Mouse (Mus musculus): ENCODE results near the gene Igf2r. TPM values are rescaled to one million over a fixed set of nuclear protein-coding genes. Genes with fewer than 3 reads are reported as not detected.

Igf2r gene
- total RNA-seq (2023) = 41.2 TPM

DNA sequence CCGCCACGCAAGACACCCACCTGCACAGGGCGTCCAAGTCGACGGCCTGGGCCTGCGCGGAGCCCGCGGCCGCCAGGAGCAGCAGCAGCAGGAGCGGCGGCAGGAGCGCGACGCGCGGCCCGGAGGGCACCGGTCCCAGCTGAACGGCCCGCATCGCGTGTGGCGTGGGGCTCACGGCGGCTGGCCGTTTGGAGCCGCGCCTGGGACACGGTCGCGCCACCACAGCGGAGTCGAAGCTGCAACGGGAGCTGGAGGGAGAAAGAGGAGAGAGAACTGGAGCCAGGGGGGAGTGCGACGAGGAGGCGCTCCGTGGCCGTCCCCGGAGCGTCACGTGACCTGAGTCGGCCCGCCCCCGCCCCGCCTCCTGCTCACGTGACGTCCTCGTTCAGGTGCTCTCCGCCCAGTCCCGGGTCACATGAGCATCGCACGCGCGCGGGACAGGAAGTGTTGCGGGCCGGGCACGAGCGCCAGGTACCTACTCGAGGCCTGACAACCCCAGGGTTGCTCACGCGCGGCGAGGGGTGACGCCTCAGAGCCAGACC is at the start of gene Igf2r:
TSS of gene Igf2r (minus strand) at position 285 of the 542 bp plus-strand sequence.

DNA sequence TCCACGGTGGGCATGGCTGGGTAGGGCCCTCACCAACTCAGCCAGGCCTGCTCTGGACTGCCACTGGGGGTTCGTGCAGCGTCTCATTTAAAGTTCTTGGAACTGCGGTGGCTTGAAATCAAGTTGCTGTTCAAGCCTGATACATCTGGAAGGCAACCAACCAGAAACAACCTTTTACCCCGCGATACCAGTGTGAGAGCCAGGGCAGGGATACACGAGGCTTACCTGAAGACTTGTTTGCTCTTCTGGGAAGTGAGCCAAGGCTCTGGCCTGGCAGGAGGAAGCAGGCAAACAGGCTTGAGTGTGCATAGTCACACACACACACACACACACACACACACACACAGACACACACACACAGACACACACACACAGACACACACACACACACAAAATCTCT is 93.8 kb downstream of the Igf2r start, which contains the start of gene Slc22a1:
TSS of gene Slc22a1 (minus strand) at position 184 of the 400 bp plus-strand sequence.

Other genes with a start within 250 kb of the Igf2r start
- not detected for gene Slc22a2, start 185.5 kb downstream of the Igf2r start, total RNA-seq (2023)
- not detected for gene Slc22a1, start 93.8 kb downstream of the Igf2r start, total RNA-seq (2023)
- not detected for gene Mas1, start 98.5 kb upstream of the Igf2r start, total RNA-seq (2023)
- gene Mrgprh, start 106.4 kb upstream of the Igf2r start, total RNA-seq (2023) = not detected
- 3.3 TPM for gene Pnldc1, start 140.6 kb upstream of the Igf2r start, total RNA-seq (2023)
- gene Tcp1, start 146.0 kb upstream of the Igf2r start, total RNA-seq (2023) = 181 TPM
- gene Mrpl18, start 146.7 kb upstream of the Igf2r start, total RNA-seq (2023) = 46.6 TPM
- 0.50 TPM for gene Acat3, start 170.9 kb upstream of the Igf2r start, total RNA-seq (2023)
- gene Acat2, start 191.1 kb upstream of the Igf2r start, total RNA-seq (2023) = 23.7 TPM
- 114 TPM for gene Wtap, start 224.5 kb upstream of the Igf2r start, total RNA-seq (2023)
- gene Sod2, start 237.2 kb upstream of the Igf2r start, total RNA-seq (2023) = 62.5 TPM